Mouse (Mus musculus): ENCODE measurements around the gene Runx1.

Runx1 gene

DNA sequence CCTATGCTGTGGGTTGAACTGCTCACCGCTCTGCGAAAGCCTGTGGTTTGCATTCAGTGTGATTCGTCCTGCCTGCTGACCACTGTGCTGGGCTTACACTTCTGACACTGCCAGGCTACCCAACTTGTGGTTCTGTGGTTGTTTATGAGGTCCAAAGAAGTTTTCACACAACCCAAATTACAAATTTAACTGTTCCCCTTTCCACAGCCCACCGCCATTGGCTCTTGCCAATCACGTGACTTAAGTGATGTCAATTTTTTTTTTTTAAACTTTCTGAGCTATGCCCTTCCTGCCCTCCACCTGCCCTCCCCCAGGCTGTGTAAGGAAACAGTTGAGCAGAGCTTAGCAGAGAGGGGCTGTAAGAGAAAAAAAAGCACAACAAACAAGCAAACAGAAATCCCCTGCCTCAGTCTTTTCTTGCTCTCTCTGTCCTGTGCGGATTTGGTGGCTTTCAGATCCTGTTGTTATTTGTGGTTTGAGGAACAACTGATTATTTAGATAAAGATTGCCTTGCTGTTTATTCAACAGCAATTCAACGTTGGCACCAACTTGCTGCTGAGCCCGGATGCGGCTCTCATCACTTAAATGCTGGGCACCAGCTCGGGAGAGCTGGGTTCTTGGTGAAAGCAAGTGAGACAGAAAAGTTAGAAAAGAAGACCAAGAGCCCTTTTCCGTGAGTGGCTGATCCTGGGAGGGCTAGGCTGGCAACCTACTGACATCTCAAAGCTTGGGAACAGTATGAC lies at the start of gene Runx1:
Gene Runx1 (minus strand): TSS at position 242 of the 743 bp plus-strand sequence.
- DNase-seq = peak; percentile 7

DNA sequence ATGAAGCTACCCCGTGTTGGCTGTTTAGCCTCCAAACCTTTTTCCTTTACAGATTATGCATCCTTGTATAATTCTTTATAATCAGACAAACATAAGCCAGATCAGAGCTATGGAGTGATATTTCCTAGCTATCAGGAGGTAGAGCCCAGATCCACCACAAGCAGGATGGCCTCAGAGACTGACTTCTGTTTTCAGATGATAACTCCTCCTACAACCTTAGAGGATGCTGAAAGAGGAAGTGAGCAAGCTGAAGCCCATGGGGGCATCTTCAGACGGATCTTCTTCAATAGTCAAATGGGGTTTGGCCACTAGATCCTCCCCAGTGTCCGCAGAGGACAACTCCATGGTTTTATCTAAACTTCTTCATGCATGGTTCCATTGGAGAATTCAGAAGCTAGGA lies 48.1 kb upstream of the Runx1 start:
- DNase-seq = no peak

DNA sequence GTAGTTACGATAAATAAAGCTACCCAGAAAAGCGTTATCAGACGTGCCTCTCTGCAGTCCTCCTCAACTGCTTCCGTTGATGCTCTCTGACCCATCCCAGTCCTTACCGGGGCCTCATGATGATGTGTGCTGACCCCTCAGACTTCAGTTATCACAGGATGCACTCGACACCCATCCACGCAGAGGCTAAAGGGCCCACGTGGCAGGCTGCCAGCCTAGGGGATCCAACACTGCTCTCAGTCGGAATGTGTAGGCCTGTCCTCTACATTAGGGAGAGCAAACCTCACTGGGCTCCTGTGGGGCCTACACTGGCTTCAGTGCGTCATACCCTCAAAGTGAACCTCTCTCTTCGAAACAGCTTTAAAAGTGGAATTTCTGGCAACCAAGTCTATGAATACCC lies 45.8 kb upstream of the Runx1 start:
- no peak for DNase-seq

DNA sequence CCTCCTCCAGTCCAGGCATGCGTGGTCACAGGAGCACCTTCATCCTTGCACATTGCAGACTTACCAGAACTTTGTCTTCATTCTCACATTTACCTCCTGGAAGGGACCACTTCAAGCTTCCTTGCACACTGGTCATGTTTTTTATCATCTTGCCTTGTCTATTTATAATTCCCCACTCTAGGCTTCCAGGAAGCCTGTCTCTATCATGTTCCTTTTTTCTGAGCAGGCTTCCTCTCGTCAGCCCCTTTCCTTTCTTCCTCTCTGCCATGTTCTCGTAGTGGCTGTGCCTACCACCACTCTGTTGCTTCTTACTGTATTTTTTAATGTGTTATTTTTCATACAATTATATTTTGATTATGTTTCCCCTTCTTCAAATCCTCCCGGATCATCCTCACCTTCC lies 42.6 kb upstream of the Runx1 start:
- DNase-seq = no peak

DNA sequence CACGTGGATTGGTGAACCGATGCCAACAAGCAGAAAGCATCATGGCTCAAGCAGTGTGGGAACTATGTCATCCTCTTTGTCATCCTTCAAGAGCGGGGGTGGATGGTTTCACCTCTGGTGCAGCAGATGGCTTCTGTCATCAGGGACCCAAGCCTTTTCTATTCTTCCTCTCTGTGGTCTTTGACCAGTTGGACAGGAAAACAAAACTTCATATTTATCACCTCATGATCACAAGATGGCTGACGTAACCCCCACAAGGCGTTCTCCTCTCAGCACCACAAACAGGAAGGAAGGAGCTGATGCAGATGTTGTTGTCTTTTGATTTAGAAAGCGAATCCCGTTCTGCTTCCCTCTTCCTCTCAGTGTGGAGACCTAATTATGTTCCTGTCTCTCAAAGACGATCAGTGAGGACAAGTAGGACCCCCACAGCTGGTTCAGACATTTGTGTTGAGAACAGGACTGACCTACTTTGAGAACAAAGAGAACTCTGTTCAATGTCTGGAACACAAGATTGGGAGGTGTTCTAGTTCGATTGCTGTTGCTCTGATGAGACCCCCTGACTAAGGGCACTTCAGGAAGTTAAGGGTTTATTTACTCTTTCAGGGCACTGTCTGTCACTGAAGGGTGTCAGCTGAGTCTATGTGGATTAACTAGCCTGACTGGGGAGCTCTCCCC lies 41.4 kb upstream of the Runx1 start:
- peak; percentile 6 for DNase-seq

DNA sequence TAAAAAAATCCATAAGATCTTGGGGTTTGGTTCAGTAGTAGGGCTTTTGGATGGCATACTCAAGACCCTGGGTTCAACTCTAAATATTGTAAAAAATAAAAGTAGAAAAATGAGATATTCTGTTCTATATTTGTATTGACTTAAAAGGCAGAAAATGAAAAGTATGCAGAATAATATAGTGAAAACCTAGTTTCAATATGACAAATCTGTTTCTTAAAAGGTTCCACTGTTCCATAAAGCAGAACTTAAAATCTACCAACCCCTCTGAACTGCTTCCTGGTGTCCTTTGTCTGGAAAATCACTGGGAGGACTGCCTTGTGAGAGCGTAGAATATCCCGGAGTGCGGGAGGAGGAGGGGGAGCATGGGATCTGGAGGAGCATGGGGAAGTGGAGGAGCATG lies 39.4 kb upstream of the Runx1 start:
- no peak for DNase-seq

DNA sequence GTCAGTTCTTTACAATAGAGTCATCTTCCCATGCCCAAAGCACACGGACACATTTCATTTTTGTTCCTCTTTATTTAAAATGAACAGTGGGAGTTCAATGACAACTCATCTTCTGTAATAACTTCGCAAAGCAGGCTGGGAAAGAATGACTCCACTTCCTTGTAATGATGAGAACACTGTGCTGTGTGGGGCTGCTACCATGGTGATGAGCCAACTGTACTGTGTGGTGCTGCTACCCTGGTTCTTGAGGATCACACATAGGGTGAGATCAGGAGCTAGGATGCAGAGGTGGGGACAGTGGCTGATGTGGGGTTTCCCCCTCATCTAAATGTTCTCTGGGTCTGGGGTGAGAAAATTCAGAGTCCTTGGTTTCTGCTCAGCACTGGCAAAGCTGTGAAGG lies 38.2 kb upstream of the Runx1 start:
- no peak for DNase-seq

DNA sequence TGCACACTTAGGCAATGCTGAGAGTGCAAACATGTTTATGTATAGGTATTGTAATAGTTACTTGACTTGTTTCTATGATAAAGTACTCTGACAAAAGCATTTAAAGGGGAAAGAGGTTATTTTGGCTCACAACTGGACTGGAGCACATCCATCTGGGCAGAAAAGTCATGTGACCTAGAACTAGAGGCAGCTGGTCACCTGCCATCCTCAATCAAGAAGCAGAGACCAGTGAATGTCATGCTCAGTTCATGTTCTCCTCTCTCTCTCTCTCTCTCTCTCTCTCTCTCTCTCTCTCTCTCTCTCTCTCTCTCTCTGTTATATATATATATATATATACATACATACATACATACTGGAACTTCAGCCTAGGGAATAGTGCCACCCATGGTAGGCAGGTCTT lies 37.2 kb upstream of the Runx1 start:
- DNase-seq = no peak

DNA sequence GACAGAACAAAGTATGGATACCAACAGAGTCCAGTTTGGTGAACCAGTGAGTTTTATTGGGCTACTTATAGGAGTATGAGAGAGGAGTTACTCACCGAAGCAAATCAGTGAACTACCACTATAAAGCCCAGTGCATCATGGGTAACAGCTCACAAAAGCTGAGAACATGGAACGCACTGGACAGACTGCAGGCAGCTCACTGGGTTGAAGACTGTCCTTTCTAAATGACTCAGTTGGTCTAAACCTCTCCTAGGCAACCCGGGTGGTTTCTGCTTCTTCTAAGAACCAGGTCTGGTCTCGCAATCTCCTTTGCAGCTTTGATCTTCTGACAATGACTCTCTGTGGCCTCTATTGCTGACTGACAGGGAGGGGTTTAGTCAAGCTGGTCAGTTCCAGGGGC lies 36.5 kb upstream of the Runx1 start:
- no peak for DNase-seq

DNA sequence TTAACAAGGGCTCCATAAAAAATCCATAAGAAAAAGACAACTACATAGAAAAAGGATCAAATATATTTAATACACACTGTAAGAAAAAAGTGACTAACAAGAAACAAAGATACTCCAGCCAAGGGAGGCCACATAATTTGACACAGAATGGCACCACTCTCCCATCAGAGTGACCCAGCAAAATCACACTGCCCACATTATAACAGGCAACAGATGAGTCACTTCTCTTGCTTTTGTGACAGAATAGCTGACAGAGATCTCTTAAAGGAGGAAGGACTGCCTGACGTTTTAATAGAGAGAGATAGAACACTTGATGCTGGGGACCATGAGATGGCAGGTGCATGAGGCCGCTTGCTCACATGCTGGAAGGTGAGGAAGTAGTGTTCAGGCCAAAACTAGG lies 35.6 kb upstream of the Runx1 start:
- DNase-seq = no peak

DNA sequence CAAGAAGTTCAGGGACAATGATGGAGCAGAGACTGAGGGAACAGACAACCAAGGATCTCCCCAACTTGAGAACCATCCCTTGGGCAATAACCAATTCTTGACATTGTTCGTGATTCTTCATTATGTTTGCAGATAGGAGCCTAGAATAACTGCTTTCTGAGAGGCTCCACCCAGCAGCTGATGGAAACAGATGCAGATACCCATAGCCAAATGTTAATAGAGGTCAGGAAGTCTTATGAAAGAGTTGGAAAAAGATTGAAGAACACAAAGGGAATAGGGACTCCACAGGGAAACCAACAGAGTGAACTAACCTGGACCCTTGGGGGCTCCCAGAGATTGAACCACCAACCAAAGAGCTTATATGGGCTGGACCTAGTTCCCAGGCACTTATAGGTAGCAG lies 34.7 kb upstream of the Runx1 start:
- no peak for DNase-seq

DNA sequence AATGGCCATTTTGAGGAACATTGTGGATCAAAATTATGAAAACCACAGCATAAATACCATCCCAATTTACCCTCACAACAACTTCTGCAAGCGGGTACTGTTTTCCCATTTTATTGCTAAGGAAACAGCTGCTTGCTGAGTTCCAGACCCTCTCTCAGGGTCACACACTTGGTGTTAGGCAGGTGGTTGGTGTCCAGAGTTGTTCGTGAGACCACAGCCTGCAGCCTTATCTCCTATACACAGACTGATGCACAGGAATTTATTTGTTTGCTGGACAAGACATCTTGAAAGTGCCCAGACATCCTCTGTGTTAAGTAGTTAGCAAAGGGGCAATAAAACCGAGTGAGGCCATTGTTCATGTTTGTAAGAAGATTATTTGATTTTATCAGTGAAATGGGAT lies 30.8 kb upstream of the Runx1 start:
- no peak for DNase-seq

DNA sequence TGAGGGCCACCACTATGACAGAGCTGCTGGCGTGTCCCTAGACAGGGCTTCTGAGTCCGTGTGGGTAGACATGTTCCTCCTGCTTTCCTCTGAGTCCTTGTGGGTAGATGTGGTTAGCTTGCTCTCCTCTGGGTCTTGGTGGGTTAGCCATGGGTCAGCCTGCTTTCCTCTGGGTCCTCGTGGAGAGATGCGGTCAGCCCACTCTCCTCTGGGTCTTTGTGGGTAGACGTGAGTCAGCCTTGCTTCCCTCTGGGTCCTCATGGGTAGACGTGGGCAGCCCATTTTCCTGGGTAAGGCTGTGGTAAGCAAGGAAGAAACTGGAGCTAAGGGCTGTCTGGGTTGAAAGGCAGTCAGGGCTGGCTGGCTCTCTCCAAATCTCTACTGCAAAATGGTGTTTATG lies 26.3 kb upstream of the Runx1 start:
- DNase-seq = no peak

DNA sequence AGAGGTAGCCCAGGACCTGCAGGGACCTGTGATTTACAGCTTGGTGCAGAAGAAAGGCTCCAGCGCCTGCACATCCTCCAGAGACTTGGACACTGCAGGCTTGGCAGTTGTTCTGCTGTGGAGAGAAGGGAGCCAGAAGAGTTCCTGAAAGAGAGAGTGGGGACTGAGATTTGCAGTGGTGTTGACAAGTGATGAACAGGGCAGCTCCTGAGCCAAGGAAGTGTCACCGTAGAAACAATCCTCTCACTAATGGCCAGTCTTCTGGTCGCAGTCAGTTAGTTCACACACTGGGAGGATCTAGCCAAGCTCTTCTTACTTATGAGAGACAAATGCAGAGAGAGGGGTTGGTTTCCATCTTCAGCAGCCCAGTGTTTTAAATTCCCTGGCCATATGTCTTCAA lies 24.5 kb upstream of the Runx1 start:
- DNase-seq = no peak

DNA sequence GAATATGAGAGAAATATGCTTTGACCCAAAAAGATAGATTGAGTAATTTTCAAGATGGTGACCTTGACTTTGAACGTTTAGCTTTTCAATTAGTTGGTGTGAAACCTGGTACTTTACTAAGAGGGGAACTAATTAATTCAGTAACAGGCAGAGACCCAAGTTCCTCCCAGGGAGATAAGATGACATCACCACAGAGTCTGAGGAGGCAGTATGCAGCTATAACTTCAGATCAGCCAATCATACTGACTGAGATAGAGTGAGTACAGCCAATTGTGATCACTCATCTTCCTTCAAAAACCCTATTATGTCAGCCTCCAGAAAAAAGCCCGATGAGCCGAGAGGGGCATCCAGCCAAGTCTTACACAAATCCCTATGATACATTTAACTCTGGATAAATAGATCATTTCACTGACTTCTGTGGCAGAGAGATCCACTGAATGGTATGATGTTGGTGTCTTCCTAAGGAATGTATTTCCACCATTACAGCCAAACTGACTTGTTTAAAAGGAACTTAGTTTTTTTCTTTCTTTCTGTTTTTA lies 21.9 kb upstream of the Runx1 start:
- DNase-seq = no peak

DNA sequence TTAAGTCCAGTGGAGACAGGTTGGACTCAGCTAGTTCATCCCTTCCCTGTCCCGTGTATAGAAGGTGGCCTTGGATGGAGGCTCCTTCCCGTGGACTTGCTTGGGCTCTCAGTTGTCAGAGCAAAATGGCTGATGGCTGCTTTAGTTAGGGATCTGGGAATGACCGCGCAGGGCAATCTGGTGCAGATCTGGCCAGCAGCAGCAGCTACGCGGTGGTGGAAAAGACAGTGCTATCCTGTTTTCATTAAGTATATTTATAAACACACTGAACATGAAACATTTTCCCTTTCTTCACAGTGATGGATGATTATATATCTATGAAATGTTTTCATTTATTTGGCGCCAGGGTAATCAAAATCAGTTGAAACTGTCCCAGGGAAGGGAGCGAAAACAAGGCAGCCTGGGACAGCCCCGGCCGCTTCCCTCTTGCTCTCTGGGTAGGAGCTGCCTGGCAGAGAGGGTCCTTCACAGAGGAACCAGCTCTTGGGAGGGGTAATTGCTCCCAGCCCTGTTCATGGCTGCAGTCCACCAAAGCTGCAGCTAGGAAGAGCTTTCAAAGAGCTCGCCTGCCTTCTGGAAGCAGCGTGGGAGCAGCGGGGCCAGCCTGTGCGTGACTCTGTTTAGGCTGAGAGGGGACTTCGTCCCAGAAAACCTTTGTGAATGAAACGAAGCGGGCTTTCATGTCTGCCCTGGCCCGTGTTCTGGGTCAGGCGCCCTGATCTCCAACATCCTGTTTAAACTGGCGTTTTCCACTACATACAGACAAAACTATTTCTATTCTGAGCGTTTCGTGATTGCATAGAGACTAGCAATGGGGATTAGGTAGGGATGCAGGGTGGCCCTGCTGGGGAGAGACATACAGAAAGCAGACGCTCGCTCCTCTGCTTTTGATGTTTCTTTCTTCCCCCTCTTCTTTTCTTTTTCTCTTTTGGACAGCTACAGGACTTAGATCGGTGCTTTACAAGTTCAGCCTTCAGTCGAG lies 19.6 kb upstream of the Runx1 start:
- DNase-seq = no peak

DNA sequence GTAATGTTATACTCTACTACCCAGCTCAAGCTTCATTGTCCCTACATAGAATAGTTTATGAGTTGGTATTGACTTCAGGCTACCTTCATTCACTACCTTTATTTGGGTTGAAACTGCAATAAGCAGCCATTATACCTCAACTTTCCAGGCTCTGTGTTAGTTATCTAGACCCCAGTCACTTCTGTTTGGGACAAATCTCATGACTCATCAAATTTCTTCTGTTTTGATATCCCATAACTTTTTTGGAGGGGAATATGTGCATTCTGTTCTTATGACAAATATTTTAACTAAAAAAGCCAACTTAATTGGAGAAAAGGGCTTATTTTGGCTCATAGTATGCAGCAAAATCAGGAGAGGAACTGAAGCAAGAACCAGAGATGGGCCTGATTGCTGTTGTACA lies 12.8 kb upstream of the Runx1 start:
- DNase-seq = no peak

DNA sequence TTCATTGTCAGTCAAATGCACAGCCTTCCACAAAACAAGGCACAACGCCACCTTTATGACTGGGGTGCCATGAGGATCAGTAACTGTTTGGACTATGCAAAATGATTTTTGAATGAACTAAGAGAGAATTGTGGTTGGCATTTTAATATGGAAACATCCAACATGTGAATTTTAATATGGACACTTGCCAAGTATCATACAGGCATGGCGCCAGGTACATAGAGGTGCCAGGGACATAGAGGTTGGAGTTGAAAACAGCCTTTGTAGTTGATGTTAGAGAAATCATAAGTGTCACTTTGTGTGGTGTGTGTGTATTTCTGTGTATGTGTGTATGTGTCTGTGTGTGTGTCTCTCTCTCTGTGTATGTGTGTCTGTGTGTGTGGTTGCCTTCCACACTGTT lies 5.4 kb upstream of the Runx1 start:
- no peak for DNase-seq

DNA sequence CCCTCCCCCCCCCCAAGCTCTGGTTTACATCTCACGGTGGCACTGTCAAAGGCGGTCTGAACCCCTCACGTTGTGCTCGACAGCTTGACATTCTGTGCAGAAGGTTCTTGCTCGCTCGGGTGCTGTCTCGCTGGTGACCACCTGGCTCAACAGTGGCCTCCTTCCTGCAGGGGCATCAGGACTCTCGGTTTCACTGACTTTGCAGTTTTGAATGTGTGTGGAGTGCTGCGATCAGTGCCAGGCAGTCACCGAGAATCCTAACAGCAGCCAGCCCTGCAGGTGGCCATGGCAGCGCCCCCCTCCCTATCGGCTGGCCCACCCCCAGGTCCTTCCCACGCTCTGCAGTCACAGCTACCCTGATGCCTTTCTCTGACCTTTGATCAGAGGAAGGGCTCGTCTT lies 4.5 kb upstream of the Runx1 start:
- no peak for DNase-seq

DNA sequence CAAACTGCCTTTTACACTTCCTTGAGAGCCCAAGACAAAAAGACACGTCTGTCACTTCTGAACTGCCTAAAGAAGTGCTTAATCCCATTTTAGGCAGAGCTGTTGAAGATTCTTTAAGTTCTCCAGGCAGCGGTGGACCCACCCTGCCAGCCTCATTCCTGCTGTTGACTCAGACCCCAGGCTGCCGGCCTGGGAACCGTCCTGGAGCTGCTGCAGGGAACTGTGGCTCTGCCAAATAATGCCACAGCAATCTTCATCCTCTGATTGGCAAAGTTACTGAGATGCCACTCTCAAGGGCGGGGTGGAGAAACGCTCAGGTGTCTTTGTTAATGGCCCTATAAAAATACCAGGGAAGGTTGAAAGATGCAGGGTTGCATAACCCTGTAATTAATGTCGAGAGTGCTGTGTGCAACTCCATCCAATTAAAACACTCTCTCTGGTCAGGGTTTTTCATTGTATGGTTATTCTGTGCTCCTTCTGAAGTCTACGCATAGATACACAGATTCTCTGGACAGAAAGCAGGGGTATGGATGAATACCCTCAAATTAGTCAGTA lies 2.4 kb upstream of the Runx1 start:
- DNase-seq = no peak

DNA sequence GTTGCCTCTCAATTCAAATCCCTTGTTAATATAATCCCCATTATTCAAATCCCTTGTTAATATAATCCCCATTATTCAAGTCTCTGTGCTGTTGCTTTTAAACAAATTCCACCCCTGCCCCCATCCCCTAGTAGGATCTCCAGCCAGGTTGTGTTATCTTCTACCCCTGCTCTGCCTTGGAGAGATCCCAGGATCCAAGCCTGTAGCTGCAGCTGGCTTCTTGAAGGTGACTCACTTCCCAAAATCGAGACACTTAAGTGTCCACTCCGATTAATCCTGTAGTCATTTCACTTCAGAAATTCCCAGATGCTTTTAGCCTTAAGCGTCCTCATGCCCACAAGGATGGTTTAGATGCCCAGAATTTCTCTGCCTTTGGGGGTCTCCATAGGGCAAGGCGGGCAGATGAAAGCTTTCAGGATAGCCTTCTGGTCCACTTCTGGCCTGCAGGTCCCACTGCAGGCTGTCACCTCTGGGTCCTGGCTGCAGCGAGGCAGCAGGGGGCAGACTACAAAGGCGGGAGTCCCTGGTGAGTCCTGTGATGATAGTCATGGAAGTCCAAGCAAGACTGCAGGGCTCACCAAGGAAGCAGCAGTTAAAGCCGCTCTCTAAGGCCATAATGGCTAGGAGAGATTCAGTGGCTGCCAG lies 1.8 kb upstream of the Runx1 start:
- no peak for DNase-seq

DNA sequence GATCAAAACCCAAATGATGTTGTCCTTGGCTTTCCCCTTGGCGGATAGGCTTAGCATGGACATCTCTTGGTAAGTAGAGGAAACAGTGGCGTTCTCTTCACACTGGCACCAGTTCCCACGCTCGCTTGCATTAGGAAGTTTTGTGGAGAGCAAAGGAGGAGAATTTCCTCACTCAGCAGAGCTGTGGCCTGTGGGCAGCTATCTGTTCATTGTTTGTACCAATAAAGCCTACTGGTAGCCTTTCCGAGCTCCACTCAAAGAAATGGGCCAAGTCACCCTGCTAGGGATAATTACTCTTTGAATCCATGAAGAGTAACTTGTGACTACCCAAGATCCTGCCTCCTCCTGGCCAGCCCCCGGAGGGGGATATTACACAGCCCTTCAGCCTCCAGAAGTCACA lies 734 bp upstream of the Runx1 start:
- no peak for DNase-seq

All from kidney, adult 11 months (tissue).